ENCODE assay signal across 7 mouse cellular contexts in the genomic region with DNA sequence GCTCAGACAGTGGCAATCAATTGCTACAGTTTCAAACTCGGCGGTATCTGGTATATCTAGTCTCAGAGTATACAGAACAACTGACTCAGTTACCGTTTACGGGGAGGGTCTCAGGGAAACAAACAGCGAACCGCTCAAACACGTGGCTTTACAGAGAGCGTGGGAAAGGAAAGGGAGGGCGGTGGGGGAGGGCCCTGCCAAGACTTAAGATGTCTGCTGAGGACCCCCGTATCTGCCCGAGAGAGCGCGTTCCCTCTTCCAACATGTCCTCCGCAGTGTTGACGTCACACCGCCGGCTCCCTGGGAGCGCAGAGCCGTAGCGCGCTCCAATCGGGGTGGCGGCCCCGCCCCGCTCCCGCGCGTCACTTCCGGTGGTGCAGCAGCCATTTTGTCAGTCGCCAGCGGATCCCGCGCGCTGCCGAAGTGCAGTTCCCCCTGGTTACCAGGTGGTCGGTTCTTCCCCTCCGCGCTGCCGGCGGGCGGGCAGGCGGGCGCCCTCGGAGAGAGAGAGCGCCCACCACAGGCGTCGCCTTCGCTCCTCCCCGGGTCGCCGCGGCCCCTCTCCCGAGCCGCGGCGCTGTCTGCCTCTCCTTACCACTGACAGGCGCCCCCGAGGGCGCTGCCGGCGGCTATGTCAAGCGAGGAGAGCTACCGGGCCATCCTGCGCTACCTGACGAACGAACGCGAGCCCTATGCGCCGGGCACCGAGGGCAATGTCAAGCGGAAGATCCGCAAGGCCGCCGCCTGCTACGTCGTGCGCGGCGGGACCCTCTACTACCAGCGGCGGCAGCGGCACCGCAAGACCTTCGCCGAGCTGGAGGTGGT. TPM values are rescaled to one million over a fixed set of nuclear protein-coding genes. Genes with fewer than 3 reads are reported as not detected.
A peak's percentile ranks its signal among the peaks of the same experiment; 100 is the strongest.
DNase-seq lines count a peak whose midpoint lies in the region; ATAC-seq lines count a peak whose summit lies in the region.

A gene (plus strand): TSS at position 453 of the 825 bp plus-strand sequence.

- H3K9me3 ChIP-seq in intestine, embryonic 15.5 days, result no peaks in the 10 kb centered on the region
- no peaks in the 10 kb centered on the region for H3K9me3 ChIP-seq in midbrain, embryonic 10.5 days (replicated peaks)

- ATAC-seq in intestine, embryonic 15.5 days, result peak; percentile 96

- peak within 1 kb of the TSS; percentile 100 for H3K4me3 ChIP-seq in intestine, embryonic 15.5 days (replicated peaks)
- peak within 1 kb of the TSS; percentile 98 for H3K4me3 ChIP-seq in midbrain, embryonic 10.5 days

- under 1% methylated on average over 84 of the region's 86 CpGs for WGBS in intestine, embryonic 15.5 days
- under 1% methylated on average over 79 of the region's 86 CpGs for WGBS in midbrain, embryonic 10.5 days

- intact Hi-C loops in gastrocnemius, postnatal 36 days (cut with DNase I), result loop anchor here (5.0 kb wide), 1 partner anchor 54 kb away; a partner anchor contains a TSS
- intact Hi-C loops in left cerebral cortex, postnatal 25 days (cut with DNase I), result loop anchor here (2.0 to 5.0 kb wide), 2 partner anchors 55 to 151 kb away; a partner anchor contains a TSS

- peak within 1 kb of the TSS; percentile 95 for H3K9ac ChIP-seq in intestine, embryonic 15.5 days

- H3K4me1 ChIP-seq in intestine, embryonic 15.5 days (replicated peaks), result peaks cover 20% of the 10 kb centered on the region
- H3K4me1 ChIP-seq in midbrain, embryonic 10.5 days, result peaks cover 32% of the 10 kb centered on the region

- peaks cover 19% of the 10 kb centered on the region for H3K36me3 ChIP-seq in intestine, embryonic 15.5 days
- H3K36me3 ChIP-seq in midbrain, embryonic 10.5 days, result peaks cover 54% of the 10 kb centered on the region

- peak; percentile 99 for DNase-seq in adrenal gland, adult 2 months
- peak; percentile 99 for DNase-seq in embryo, embryonic 11.5 days (ENCODE audit: low read depth, low spot score)
- peak; percentile 99 for DNase-seq in gastrocnemius, postnatal 36 days
- DNase-seq in left cerebral cortex, postnatal 25 days (ENCODE audit: low spot score in 2 of 2), result peak; percentile 99
- peak; percentile 100 for DNase-seq in midbrain, embryonic 10.5 days (ENCODE audit: low spot score)
- peak; percentile 99 for DNase-seq in right cerebral cortex, postnatal 4 days

- H3K27me3 ChIP-seq in intestine, embryonic 15.5 days (replicated peaks), result no peaks in the 10 kb centered on the region
- H3K27me3 ChIP-seq in midbrain, embryonic 10.5 days (ENCODE audit: low read depth, poor library complexity, severe bottlenecking), result no peaks in the 10 kb centered on the region

- H3K4me2 ChIP-seq in intestine, embryonic 15.5 days (replicated peaks), result peak within 1 kb of the TSS; percentile 57

- H3K27ac ChIP-seq in intestine, embryonic 15.5 days, result peak within 1 kb of the TSS; percentile 91
- H3K27ac ChIP-seq in midbrain, embryonic 10.5 days (replicated peaks), result peak within 1 kb of the TSS; percentile 87

RNA-seq across cellular contexts. Expression of the gene that starts here (rescaled TPM):
- 10 to 100 TPM; 16.7 to 25.3 TPM for total RNA-seq in adrenal gland, adult 2 months (2021)
- polyA plus RNA-seq in adrenal gland, adult 2 months (2012; rRNA removed), result 4.2 and 4.6 TPM in 2 replicates
- total RNA-seq in gastrocnemius, postnatal 36 days (2021), result 1 to 10 TPM; 9.1 to 9.6 TPM
- polyA plus RNA-seq in intestine, embryonic 15.5 days (2015; fragmentation: Nextera tagmentation; extraction: Ambion mirVana), result 14.2 and 15.3 TPM in 2 replicates
- total RNA-seq in left cerebral cortex, postnatal 25 days (2021), result 10 to 100 TPM; 46.3 to 47.6 TPM
- 17.6 and 19.4 TPM in 2 replicates for polyA plus RNA-seq in midbrain, embryonic 10.5 days (2016; fragmentation: Nextera tagmentation; extraction: Ambion mirVana)

Comparison
In these comparisons a context has a peak if more than half of its experiments do, and no peak if none do; other contexts are left out.
1. Peak in every context shown above with its lines: DNase-seq, ATAC-seq, H3K4me3 ChIP-seq and H3K27ac ChIP-seq.